Mouse (Mus musculus) CH12.LX (cell line): ENCODE measurements at regions not wholly inside any gene's neighbourhood (a gene's known extent, or its start where the extent isn't known, plus 50 kb on each side); places are given as distances from the start of the nearest gene placed in this dataset.

ENCODE experiments used
- DNase-seq: peaks from one replicate; pipeline ENCODE4 v3.0.0-alpha.2; 2013; ENCODE audit errors: extremely low read depth
- H3K27ac ChIP-seq: 2 replicates; pipeline ENCODE4 v1.5.1; 2012; ENCODE audit warnings: low read depth, mild to moderate bottlenecking, control low read depth, moderate library complexity; ENCODE audit not compliant: insufficient read depth
- H3K27me3 ChIP-seq: replicated peaks from 2 replicates; pipeline ENCODE3; 2012; ENCODE audit warnings: inconsistent platforms
- H3K36me3 ChIP-seq, 2 experiments: replicated peaks in 1 of 2; 2 replicates each; pipeline versions ENCODE3 to v1.6.1; 2012; ENCODE audit warnings: inconsistent platforms in 1 of 2, low read length in 1 of 2, mild to moderate bottlenecking in 1 of 2, mixed read lengths in 1 of 2, moderate library complexity in 1 of 2; ENCODE audit not compliant: control insufficient read depth in 1 of 2, insufficient read depth in 1 of 2
- H3K4me1 ChIP-seq, 2 experiments: 2 replicates each; pipeline ENCODE4 v1.6.1; 2012; ENCODE audit warnings: inconsistent platforms in 1 of 2, moderate library complexity in 1 of 2; ENCODE audit not compliant: insufficient read depth in 2 of 2, control insufficient read depth in 1 of 2
- H3K4me2 ChIP-seq: 2 replicates; pipeline ENCODE4 v1.6.1; 2012; ENCODE audit warnings: low read depth, mild to moderate bottlenecking, control low read depth; ENCODE audit not compliant: poor library complexity, insufficient read depth, severe bottlenecking
- H3K4me3 ChIP-seq, 3 experiments: fragments of 150-350 bp in 1 of 3; sonication (generic) in 1 of 3; replicated peaks in 1 of 3; 2 replicates each; pipeline versions ENCODE3 to v1.5.1; 2011 to 2012; ENCODE audit warnings: low read depth in 2 of 3, low read length in 2 of 3, mild to moderate bottlenecking in 2 of 3, moderate library complexity in 2 of 3, control low read depth in 1 of 3, improper control_type of control experiment in 1 of 3, inconsistent platforms in 1 of 3, mixed read lengths in 1 of 3; ENCODE audit not compliant: poor library complexity in 1 of 3
- H3K79me2 ChIP-seq: replicated peaks from 2 replicates; pipeline ENCODE4 v1.6.1; 2012; ENCODE audit warnings: mild to moderate bottlenecking, moderate library complexity; ENCODE audit not compliant: control insufficient read depth, poor library complexity, insufficient read depth, severe bottlenecking; ENCODE audit errors: extremely low read depth
- H3K9ac ChIP-seq: 2 replicates; pipeline ENCODE4 v1.6.1; 2012; ENCODE audit warnings: low read depth, mild to moderate bottlenecking, control low read depth, moderate library complexity; ENCODE audit not compliant: insufficient read depth
- H3K9me3 ChIP-seq: replicated peaks from 2 replicates; pipeline ENCODE3; 2012; ENCODE audit warnings: low read length, inconsistent platforms, mixed read lengths
- BHLHE40 ChIP-seq: IDR thresholded peaks from 2 replicates; pipeline ENCODE4 v1.6.1; 2011; ENCODE audit warnings: mild to moderate bottlenecking, low read depth, low read length, improper control_type of control experiment
- CHD1 ChIP-seq: IDR thresholded peaks from 2 replicates; pipeline ENCODE4 v1.6.1; 2012; ENCODE audit warnings: low read depth, low read length, improper control_type of control experiment, inconsistent platforms
- CTCF ChIP-seq, 2 experiments: IDR thresholded peaks in 1 of 2; conservative IDR thresholded peaks in 1 of 2; 2 replicates each; pipeline ENCODE4 v1.5.1; 2011 to 2012; ENCODE audit warnings: low read depth in 2 of 2, low read length in 2 of 2, improper control_type of control experiment in 1 of 2, inconsistent platforms in 1 of 2, mild to moderate bottlenecking in 1 of 2, moderate library complexity in 1 of 2
- E2F4 ChIP-seq: IDR thresholded peaks from 2 replicates; pipeline ENCODE4 v1.6.1; 2011; ENCODE audit warnings: low read depth, low read length, improper control_type of control experiment; ENCODE audit not compliant: insufficient replicate concordance
- ELF1 ChIP-seq: IDR thresholded peaks from 2 replicates; pipeline ENCODE4 v1.6.1; 2014; ENCODE audit warnings: low read depth, mild to moderate bottlenecking, inconsistent platforms, low read length, improper control_type of control experiment
- EP300 ChIP-seq: IDR thresholded peaks from 2 replicates; pipeline ENCODE4 v1.6.1; 2011; ENCODE audit warnings: low read length, improper control_type of control experiment
- GABPA ChIP-seq: IDR thresholded peaks from 2 replicates; pipeline ENCODE4 v1.6.1; 2012; ENCODE audit warnings: low read depth, low read length, improper control_type of control experiment, inconsistent platforms; ENCODE audit not compliant: insufficient replicate concordance
- HCFC1 ChIP-seq: IDR thresholded peaks from 2 replicates; pipeline ENCODE4 v1.6.1; 2012; ENCODE audit warnings: low read depth, mild to moderate bottlenecking, inconsistent platforms, low read length, improper control_type of control experiment
- IRF4 ChIP-seq: IDR thresholded peaks from 2 replicates; pipeline ENCODE4 v1.6.1; 2014; ENCODE audit warnings: low read depth, mild to moderate bottlenecking, inconsistent platforms, low read length, improper control_type of control experiment
- KAT2A ChIP-seq: IDR thresholded peaks from 2 replicates; pipeline ENCODE4 v1.6.1; 2012; ENCODE audit warnings: low read length, improper control_type of control experiment, inconsistent platforms; ENCODE audit not compliant: insufficient replicate concordance
- MAFK ChIP-seq: IDR thresholded peaks from 2 replicates; pipeline ENCODE4 v1.6.1; 2011; ENCODE audit warnings: low read length, improper control_type of control experiment; ENCODE audit not compliant: insufficient replicate concordance
- MAZ ChIP-seq: IDR thresholded peaks from 2 replicates; pipeline ENCODE4 v1.6.1; 2012; ENCODE audit warnings: low read depth, mild to moderate bottlenecking, inconsistent platforms, low read length, improper control_type of control experiment, moderate library complexity
- MXI1 ChIP-seq: IDR thresholded peaks from 2 replicates; pipeline ENCODE4 v1.6.1; 2011; ENCODE audit warnings: mild to moderate bottlenecking, low read depth, low read length, improper control_type of control experiment
- MYC ChIP-seq: IDR thresholded peaks from 2 replicates; pipeline ENCODE4 v1.6.1; 2011; ENCODE audit warnings: low read depth, mild to moderate bottlenecking, improper control_type of control experiment, low read length
- NRF1 ChIP-seq: IDR thresholded peaks from 2 replicates; pipeline ENCODE4 v1.6.1; 2014; ENCODE audit warnings: low read depth, mild to moderate bottlenecking, inconsistent platforms, low read length, improper control_type of control experiment, moderate library complexity
- POLR2AphosphoS2 ChIP-seq: IDR thresholded peaks from 2 replicates; pipeline ENCODE4 v1.6.1; 2011; ENCODE audit warnings: low read depth, low read length, improper control_type of control experiment
- RAD21 ChIP-seq: IDR thresholded peaks from 2 replicates; pipeline ENCODE4 v1.6.1; 2011; ENCODE audit warnings: low read depth, mild to moderate bottlenecking, low read length, improper control_type of control experiment, moderate library complexity
- RCOR1 ChIP-seq: conservative IDR thresholded peaks from 2 replicates; pipeline ENCODE4 v1.6.1; 2012; ENCODE audit warnings: low read depth, mild to moderate bottlenecking, inconsistent platforms, low read length, improper control_type of control experiment
- SMC3 ChIP-seq: IDR thresholded peaks from 2 replicates; pipeline ENCODE4 v1.6.1; 2011; ENCODE audit warnings: low read depth, low read length, improper control_type of control experiment
- UBTF ChIP-seq: IDR thresholded peaks from 2 replicates; pipeline ENCODE4 v1.6.1; 2012; ENCODE audit warnings: low read depth, mild to moderate bottlenecking, inconsistent platforms, low read length, improper control_type of control experiment, moderate library complexity
- USF1 ChIP-seq: IDR thresholded peaks from 2 replicates; pipeline ENCODE4 v1.6.1; 2014; ENCODE audit warnings: low read depth, mild to moderate bottlenecking, inconsistent platforms, low read length, improper control_type of control experiment
- ZKSCAN1 ChIP-seq: IDR thresholded peaks from 2 replicates; pipeline ENCODE4 v1.6.1; 2012; ENCODE audit warnings: low read depth, inconsistent platforms, low read length, improper control_type of control experiment, borderline replicate concordance
- ZMIZ1 ChIP-seq: IDR thresholded peaks from 2 replicates; pipeline ENCODE4 v1.6.1; 2012; ENCODE audit warnings: low read depth, mild to moderate bottlenecking, inconsistent platforms, low read length, improper control_type of control experiment
- ZNF384 ChIP-seq: IDR thresholded peaks from 2 replicates; pipeline ENCODE4 v1.6.1; 2012; ENCODE audit warnings: low read depth, low read length, improper control_type of control experiment, inconsistent platforms
- dilution Hi-C: fragments of 300-500 bp; cut with MboI; formaldehyde crosslinking; loops from 2 replicates; pipeline ENCODE4 v1.14.3; 2020; ENCODE audit warnings: low sequenced_read_pairs; ENCODE audit not compliant: extremely low pct_unique_long_range_greater_than_20kb, extremely low pct_ligation_motif_present
- in situ Hi-C: fragments of 300-500 bp; cut with MboI; formaldehyde crosslinking; loops from 3 replicates; pipeline ENCODE4 v1.14.3; 2019; ENCODE audit warnings: low sequenced_read_pairs, low pct_ligation_motif_present, low pct_unique_long_range_greater_than_20kb, mixed read lengths

DNA sequence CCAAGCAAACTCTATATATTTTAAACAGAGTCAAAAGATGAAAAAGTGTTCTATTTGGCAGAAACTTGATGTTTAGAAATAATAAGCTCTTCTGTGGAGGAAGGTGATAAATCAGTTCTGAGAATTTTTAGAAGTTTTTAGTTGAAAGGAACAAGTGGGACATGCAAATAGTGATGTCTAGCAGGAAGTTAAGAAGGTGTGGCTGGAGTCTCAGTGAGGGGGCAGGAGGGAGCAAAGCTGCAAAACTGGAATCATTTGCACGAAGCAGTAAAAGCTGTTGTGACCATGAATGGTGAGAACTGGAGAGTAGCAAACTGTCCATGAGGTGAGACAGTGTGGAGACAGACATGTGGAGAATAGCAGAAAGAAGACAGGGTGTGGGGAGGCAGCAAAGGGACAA is 157.1 kb upstream of the Cxadr start:
- Histone ChIP-seq H3K9ac (no peak overlapping the region), H3K36me3 (no peaks in the 10 kb centered on the region)
- no peak for DNase-seq
- TF ChIP-seq MYC (no peak), HCFC1 (no peak), CHD1 (no peak), POLR2AphosphoS2 (no peak), ZMIZ1 (no peak), USF1 (no peak), BHLHE40 (no peak), UBTF (no peak), MAZ (no peak), ELF1 (no peak), KAT2A (no peak), SMC3 (no peak), RAD21 (no peak), MXI1 (no peak), RCOR1 (no peak), NRF1 (no peak), IRF4 (no peak)
- TF ChIP-seq, all 38 proteins: peak for 0
- no peaks in the 10 kb centered on the region for H3K9me3 ChIP-seq
- no peak overlapping the region for H3K27ac ChIP-seq
- no peaks in the 10 kb centered on the region; a peak in 1 of 4 replicates for H3K4me1 ChIP-seq
- H3K4me3 ChIP-seq: no peak overlapping the region
- H3K79me2 ChIP-seq: no peaks in the 10 kb centered on the region
- H3K4me2 ChIP-seq: no peak overlapping the region
- peaks cover 5% of the 10 kb centered on the region for H3K27me3 ChIP-seq
- dilution Hi-C loops: no loop called here
- in situ Hi-C loops: no loop called here

- no peak for DNase-seq
- H3K4me2 ChIP-seq: no peak overlapping the region
- H3K27me3 ChIP-seq: no peaks in the 10 kb centered on the region
- no peak overlapping the region for H3K9ac ChIP-seq
- TF ChIP-seq EP300 (no peak), ZKSCAN1 (no peak), MAZ (no peak), SMC3 (no peak), MAFK (no peak), USF1 (no peak), BHLHE40 (no peak), CTCF (conservative IDR thresholded peaks at IDR 0.05 in 1 of 2, IDR thresholded peaks at IDR 0.05 in 1 of 2; ENCODE audit: low read depth in 2 of 2, low read length in 2 of 2) (no peak), MYC (no peak), IRF4 (no peak), E2F4 (no peak), GABPA (no peak), ZNF384 (no peak)
- H3K36me3 ChIP-seq: no peaks in the 10 kb centered on the region
- no peak overlapping the region for H3K27ac ChIP-seq
- H3K9me3 ChIP-seq: peaks cover 1% of the 10 kb centered on the region
- H3K4me1 ChIP-seq: no peaks in the 10 kb centered on the region
- H3K4me3 ChIP-seq: no peak overlapping the region
- in situ Hi-C loops: no loop called here
- no peaks in the 10 kb centered on the region for H3K79me2 ChIP-seq
- dilution Hi-C loops: no loop called here
These were observed 165.8 kb upstream of the Cxadr start for GRCm38 (mm10) chr16:78135501-78135900.
